Mouse (Mus musculus) liver, adult 2 months (tissue): ENCODE data around the gene Car10. TPM values are rescaled to one million over a fixed set of nuclear protein-coding genes. Genes with fewer than 3 reads are reported as not detected.
"Not testable (repeated sequence)": the region's sequence is repeated elsewhere in the genome, so short reads cannot be mapped to it uniquely, and the experiment has no call there.

ENCODE experiments used
- DNase-seq: peaks from one replicate; pipeline ENCODE4 v3.0.0-alpha.2; 2011; ENCODE audit warnings: low read depth, low spot score; ENCODE audit errors: extremely low read depth
- H3K27ac ChIP-seq: fragments of 200-500 bp; replicated peaks from 2 replicates; pipeline ENCODE4 v1.5.1; 2012; ENCODE audit warnings: low read depth, mild to moderate bottlenecking, control low read depth, inconsistent platforms, low read length; ENCODE audit not compliant: insufficient read depth
- H3K27me3 ChIP-seq: fragments of 200-500 bp; 2 replicates; pipeline ENCODE4 v1.6.1; 2012; ENCODE audit warnings: mild to moderate bottlenecking, moderate library complexity, low read length, inconsistent platforms; ENCODE audit not compliant: control insufficient read depth, insufficient read depth
- H3K36me3 ChIP-seq: fragments of 200-500 bp; 2 replicates; pipeline ENCODE4 v1.6.1; 2012; ENCODE audit warnings: low read length, inconsistent platforms; ENCODE audit not compliant: control insufficient read depth, insufficient read depth
- H3K4me1 ChIP-seq: fragments of 200-500 bp; 2 replicates; pipeline ENCODE4 v1.6.1; 2011; ENCODE audit warnings: low read length; ENCODE audit not compliant: control insufficient read depth, insufficient read depth
- H3K4me3 ChIP-seq: fragments of 200-500 bp; 2 replicates; pipeline ENCODE4 v1.5.1; 2011; ENCODE audit warnings: low read depth, mild to moderate bottlenecking, control low read depth, low read length, moderate library complexity; ENCODE audit not compliant: insufficient read depth
- H3K79me2 ChIP-seq: fragments of 200-500 bp; 2 replicates; pipeline ENCODE4 v1.6.1; 2012; ENCODE audit warnings: inconsistent platforms, mild to moderate bottlenecking, low read length, moderate library complexity; ENCODE audit not compliant: control insufficient read depth, insufficient read depth
- H3K9ac ChIP-seq: fragments of 200-500 bp; 2 replicates; pipeline ENCODE4 v1.6.1; 2012; ENCODE audit warnings: low read depth, mild to moderate bottlenecking, control low read depth, inconsistent platforms, low read length
- CTCF ChIP-seq: fragments of 200-500 bp; IDR thresholded peaks from 2 replicates; pipeline ENCODE4 v1.5.1; 2011; ENCODE audit warnings: low read depth, low read length, control low read depth
- POLR2A ChIP-seq: fragments of 200-500 bp; IDR thresholded peaks from 2 replicates; pipeline ENCODE4 v1.6.1; 2011; ENCODE audit warnings: low read length, control low read depth; ENCODE audit not compliant: insufficient read depth; ENCODE audit errors: extremely low read depth
- whole genome bisulfite sequencing: fragments of 180-500 bp; shearing (Covaris S2); methylation state at CpG from one replicate; pipeline ENCODE4 v1.1.7; 2018; 5-methylcytosine and 5-hydroxymethylcytosine counted together
- polyA plus RNA-seq: library from polyadenylated mRNA; depleted of rRNA; stranded (reverse); fragments of >200 nt; gene quantifications from 2 replicates; pipeline ENCODE4 v1.2.3, GENCODE M21; 2012
- total RNA-seq: library from RNA; depleted of rRNA; stranded (reverse); fragments of >200 nt; gene quantifications from 2 replicates; pipeline ENCODE4 v1.2.3, GENCODE M21; 2014

Gene Car10
- total and polyA plus RNA-seq, 2 experiments: not detected

GRCm38 (mm10) chr11:93367740-93368139, 269.9 kb downstream of the Car10 start:
- 43% methylated on average over 5 of the region's 5 CpGs for WGBS
- no peak overlapping the region for H3K4me3 ChIP-seq
- TF ChIP-seq CTCF (no peak), POLR2A (no peak)
- peak; percentile 91 for DNase-seq
- H3K4me1 ChIP-seq: peaks cover 8% of the 10 kb centered on the region; the same call in 1 of the 2 replicates
- no peaks in the 10 kb centered on the region for H3K27me3 ChIP-seq
- H3K27ac ChIP-seq: no peak overlapping the region
- H3K36me3 ChIP-seq: no peaks in the 10 kb centered on the region
- no peaks in the 10 kb centered on the region for H3K79me2 ChIP-seq
- no peak overlapping the region for H3K9ac ChIP-seq

DNA sequence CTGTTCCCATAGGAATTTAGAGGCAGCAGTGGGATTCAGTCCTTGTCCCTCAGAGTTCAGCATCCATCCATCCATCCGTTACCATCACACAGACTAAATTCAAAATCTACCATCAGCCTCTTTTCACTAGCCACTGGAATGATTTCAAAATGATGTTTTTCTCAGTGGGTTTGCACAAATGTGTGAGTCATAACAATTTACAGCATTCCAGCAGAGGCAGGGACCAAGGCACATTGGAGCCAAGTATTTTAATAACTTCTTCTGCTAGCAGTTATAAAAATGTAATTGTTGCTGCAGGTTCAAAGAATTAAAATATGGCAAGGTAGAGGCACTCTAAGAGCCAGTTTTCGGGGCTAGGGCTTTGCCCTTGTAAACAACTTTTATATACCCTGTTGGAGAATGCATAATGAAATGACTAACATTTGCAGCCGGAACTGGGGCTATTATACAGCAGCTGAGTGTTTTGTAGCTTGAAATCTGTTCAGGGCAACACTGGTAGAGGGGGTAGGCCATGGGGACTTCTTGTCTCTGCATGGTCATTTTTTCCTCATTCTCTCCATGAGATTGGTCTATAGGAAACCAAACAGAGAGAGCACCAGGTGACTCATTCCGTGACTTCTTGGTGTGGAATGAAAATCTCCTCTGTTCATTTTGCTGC, 276.0 kb downstream of the Car10 start:
- TF ChIP-seq CTCF (no peak), POLR2A (no peak)
- Histone ChIP-seq H3K27me3 (no peaks in the 10 kb centered on the region), H3K36me3 (no peaks in the 10 kb centered on the region), H3K4me1 (no peaks in the 10 kb centered on the region), H3K9ac (no peak overlapping the region), H3K79me2 (no peaks in the 10 kb centered on the region), H3K4me3 (no peak overlapping the region), H3K27ac (no peak overlapping the region)
- DNase-seq: no peak
- 73% methylated on average over 4 of the region's 4 CpGs for WGBS

DNA sequence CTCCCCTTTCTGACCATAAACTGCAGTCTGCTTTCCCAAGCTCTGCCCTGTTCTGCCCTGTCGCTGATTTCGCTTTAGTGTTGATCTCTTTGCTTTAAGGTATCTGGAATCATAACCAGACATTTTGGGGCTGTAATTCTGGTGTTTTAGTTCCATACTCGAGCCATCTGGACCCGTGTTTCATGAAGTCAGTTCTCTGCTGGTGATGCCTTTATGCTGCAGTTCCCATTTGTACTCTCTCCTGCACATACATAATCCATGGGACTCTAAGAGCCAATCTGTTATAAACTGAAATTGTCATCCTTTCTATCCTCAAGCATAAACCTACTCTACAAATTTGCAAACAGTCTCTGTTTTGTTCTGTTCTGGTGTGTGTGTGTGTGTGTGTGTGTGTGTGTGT, 293.3 kb downstream of the Car10 start:
- no peak for TF ChIP-seq CTCF
- Histone ChIP-seq H3K9ac (no peak overlapping the region), H3K4me3 (no peak overlapping the region), H3K79me2 (no peaks in the 10 kb centered on the region), H3K27ac (no peak overlapping the region), H3K27me3 (no peaks in the 10 kb centered on the region), H3K36me3 (no peaks in the 10 kb centered on the region), H3K4me1 (no peaks in the 10 kb centered on the region)
- 74% methylated on average over 4 of the region's 4 CpGs for WGBS
- no peak for DNase-seq

DNA sequence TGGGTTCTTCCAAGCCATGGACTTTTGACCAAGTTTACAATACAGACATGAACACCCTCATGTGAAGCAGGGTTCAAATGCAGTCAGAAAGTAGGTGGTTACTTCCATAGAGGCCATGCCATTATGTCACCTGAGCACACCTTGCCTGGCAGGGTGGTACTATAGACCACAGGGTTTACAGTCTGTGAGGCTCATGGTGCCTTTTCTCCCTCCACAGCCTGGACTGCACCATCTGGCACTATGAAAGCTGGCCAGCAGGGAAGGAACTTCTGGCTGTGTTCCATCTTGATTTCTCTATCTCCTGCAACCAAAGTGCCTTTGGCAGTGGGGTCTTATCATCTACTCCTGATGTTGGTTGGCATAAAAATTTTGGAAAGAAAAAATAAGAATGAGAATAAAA, 295.5 kb downstream of the Car10 start:
- H3K27me3 ChIP-seq, H3K36me3 ChIP-seq, H3K4me3 ChIP-seq: not testable (repeated sequence)

GRCm38 (mm10) chr11:93396356-93396755, 298.5 kb downstream of the Car10 start:
- no peak for DNase-seq
- 92% methylated on average over 2 of the region's 2 CpGs for WGBS
- no peak for TF ChIP-seq POLR2A
- TF ChIP-seq CTCF: no peak
- H3K27ac ChIP-seq: no peak overlapping the region
- no peak overlapping the region for H3K4me3 ChIP-seq
- no peaks in the 10 kb centered on the region for H3K36me3 ChIP-seq
- H3K27me3 ChIP-seq: 0 out of 2 replicates have a peak, but pooled peaks cover 3% of the 10 kb centered on the region
- H3K4me1 ChIP-seq: no peaks in the 10 kb centered on the region
- H3K79me2 ChIP-seq: no peaks in the 10 kb centered on the region
- H3K9ac ChIP-seq: no peak overlapping the region

More for the DNA sequence above, 295.5 kb downstream of the Car10 start:
- DNase-seq, H3K79me2 ChIP-seq, H3K9ac ChIP-seq, H3K27ac ChIP-seq, H3K4me1 ChIP-seq: not testable (repeated sequence)

DNA sequence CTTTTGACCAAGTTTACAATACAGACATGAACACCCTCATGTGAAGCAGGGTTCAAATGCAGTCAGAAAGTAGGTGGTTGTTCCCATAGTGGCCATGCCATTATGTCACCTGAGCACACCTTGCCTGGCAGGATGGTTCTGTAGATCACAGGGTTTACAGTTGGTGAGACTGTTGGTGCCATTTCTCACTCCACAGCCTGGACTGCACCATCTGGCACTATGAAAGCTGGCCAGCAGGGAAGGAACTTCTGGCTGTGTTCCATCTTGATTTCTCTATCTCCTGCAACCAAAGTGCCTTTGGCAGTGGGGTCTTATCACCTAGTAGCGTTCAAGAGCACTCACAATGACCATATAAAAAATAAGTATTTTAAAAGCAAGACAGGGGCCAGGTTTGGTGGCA, 303.3 kb downstream of the Car10 start:
- not testable (repeated sequence) for H3K4me1 ChIP-seq, H3K27me3 ChIP-seq, H3K27ac ChIP-seq, H3K9ac ChIP-seq, H3K79me2 ChIP-seq, H3K4me3 ChIP-seq, H3K36me3 ChIP-seq, DNase-seq
- WGBS: 80% methylated on average over 1 of the region's 1 CpGs
